Mouse (Mus musculus) bone marrow macrophage, adult 2 months (primary cell): ENCODE measurements around the gene Srcin1. TPM values are rescaled to one million over a fixed set of nuclear protein-coding genes. Genes with fewer than 3 reads are reported as not detected.

Experiments
- H3K27ac ChIP-seq: 2 replicates; pipeline ENCODE4 v1.5.1; 2012; ENCODE audit warnings: low read depth, low read length; ENCODE audit not compliant: insufficient read depth
- H3K4me1 ChIP-seq: 2 replicates; pipeline ENCODE4 v1.6.1; 2012; ENCODE audit warnings: low read length; ENCODE audit not compliant: control insufficient read depth, insufficient read depth
- H3K4me3 ChIP-seq: 2 replicates; pipeline ENCODE4 v1.5.1; 2012; ENCODE audit warnings: mild to moderate bottlenecking, low read length, moderate library complexity; ENCODE audit not compliant: insufficient read depth
- CTCF ChIP-seq: IDR thresholded peaks from 2 replicates; pipeline ENCODE4 v1.5.1; 2012; ENCODE audit warnings: low read depth, mild to moderate bottlenecking, low read length, moderate library complexity
- POLR2A ChIP-seq: IDR thresholded peaks from 2 replicates; pipeline ENCODE4 v1.6.1; 2012; ENCODE audit warnings: mild to moderate bottlenecking, low read depth, low read length, borderline replicate concordance
- polyA plus RNA-seq: library from polyadenylated mRNA; stranded (reverse); fragments of >200 nt; gene quantifications from 2 replicates; pipeline ENCODE4 v1.2.4, GENCODE M21; 2012; ENCODE audit not compliant: missing spikeins, insufficient read depth, insufficient read length

The Srcin1 gene
- not detected in 2 replicates for polyA plus RNA-seq

DNA sequence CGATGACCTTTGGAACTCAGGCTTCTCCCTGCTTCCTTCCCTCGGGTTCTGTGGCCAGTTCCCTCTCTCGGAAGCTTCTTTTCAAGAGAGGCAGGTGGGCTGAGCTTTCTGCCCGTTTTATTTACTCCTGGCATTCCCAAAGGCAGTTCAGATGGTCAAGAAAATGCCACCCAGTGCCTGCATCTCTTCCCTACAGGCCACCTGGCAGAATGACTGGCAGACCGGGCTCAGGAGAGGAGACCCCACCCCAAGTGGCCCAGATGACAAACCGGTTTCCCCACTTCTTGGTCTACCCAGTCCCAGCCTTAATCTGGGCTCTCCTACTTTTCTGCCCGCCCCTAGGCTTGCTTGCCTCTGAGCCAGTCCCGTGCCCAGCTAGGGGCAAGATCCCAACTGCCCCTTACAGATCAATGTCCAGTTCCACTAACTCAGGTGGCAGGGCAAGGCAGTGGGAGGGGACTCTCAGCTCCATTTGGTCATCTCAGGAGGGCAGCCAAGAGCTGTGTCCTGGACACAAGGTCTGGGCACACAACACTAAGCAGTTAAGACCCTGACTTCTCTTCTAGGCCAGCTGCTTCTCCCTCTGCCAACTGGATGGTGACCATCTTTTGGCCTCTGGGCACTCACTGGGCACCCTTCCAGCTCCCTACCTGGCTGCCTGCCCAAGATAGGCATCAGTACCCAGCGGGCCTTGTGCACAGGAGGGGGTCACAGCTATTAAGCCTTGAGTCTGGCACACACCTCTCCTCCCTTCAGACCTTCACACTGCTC lies at the start of gene Srcin1:
TSS of gene Srcin1 (minus strand) at position 51 of the 771 bp plus-strand sequence.
- TF ChIP-seq POLR2A (no peak), CTCF (no peak)
- no peak within 1 kb of the TSS for H3K27ac ChIP-seq

DNA sequence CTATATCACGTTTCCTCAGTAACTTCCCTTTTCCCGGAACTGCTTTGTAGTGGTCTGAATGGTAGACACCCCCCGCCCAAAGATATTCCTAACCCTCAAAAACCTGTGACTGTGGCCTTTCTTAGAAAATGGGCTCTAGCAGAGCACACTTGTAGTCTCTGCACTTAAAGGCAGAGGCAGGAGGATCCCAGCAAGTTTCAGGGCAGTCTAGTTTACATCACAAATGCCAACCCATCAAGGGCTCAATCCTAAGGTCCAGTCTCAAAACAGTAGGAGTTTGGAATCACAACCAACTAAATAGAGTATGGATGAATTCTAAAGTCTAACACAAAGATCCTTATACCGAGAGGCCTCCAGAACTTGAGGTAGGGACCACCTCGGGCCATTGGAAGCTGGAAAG lies 49.6 kb upstream of the Srcin1 start:
- no peak overlapping the region for H3K27ac ChIP-seq
- H3K4me1 ChIP-seq, result peaks cover 6% of the 10 kb centered on the region; the same call in 1 of the 2 replicates
- no peak for TF ChIP-seq POLR2A
- TF ChIP-seq CTCF, result no peak

More for the DNA sequence above, at the start of gene Srcin1:
- H3K4me1 ChIP-seq, result no peaks in the 10 kb centered on the region
- peak within 1 kb of the TSS; percentile 56 for H3K4me3 ChIP-seq

DNA sequence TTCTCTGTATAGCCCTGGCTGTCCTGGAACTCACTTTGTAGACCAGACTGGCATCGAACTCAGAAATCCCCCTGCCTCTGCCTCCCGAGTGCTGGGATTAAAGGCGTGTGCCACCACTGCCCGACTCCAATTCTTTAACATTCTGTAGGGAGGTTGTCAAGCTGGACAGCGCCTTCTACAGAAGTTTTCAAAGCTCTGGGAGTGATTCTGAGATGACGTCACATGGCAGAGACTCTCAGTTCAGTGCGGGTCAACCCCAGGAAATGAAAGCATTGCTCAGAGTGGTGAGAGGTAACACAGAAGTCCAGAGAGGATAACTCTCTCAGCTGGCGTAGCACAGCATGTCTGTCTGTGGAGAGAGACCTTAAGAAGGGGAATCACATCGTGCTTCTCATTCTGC lies 47.2 kb upstream of the Srcin1 start:
- TF ChIP-seq POLR2A (no peak), CTCF (no peak)
- Histone ChIP-seq H3K4me1 (no peaks in the 10 kb centered on the region), H3K27ac (no peak overlapping the region), H3K4me3 (no peak overlapping the region)

More for the DNA sequence above, 49.6 kb upstream of the Srcin1 start:
- H3K4me3 ChIP-seq, result no peak overlapping the region

DNA sequence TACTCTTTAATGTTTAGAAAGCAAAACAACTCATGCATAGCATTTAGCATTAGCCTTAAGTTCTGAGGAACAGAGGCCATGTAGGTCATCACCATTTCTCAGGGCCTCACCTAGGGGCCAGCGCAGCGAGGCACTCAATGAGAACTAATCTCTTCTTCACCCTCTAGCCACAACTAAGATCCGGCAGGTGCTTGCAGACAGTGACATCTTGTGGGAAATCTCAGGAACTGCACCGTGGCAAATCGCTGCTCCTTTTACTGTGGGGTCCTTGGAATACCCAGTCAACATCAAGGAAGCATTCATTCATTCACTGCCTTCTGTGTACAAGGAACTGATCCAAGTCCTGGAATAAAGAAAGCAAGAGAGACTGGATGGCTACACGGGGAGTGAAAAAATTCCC lies 46.5 kb upstream of the Srcin1 start:
- TF ChIP-seq CTCF (peak; percentile 63), POLR2A (no peak)
- Histone ChIP-seq H3K4me3 (no peak overlapping the region), H3K27ac (no peak overlapping the region), H3K4me1 (no peaks in the 10 kb centered on the region)

DNA sequence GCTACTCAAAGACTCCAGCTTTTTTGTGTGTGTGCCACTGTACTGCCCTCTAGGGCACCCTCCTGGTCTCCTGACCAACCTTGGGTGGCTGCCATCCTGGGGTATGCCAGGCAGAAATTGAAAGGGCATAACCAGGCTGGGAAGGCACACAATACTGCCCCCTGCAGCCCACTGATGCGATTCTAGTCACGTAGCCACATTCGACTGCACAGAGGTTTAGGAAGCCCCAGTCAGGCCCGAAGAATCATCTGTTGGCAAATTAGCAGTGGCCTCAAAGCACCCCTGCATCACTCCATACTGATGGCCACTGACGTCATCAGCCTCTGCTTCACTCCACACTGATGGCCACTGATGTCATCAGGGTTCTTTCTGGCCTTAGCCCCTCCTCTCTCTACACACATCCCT lies 43.4 kb upstream of the Srcin1 start:
- H3K4me3 ChIP-seq, result no peak overlapping the region
- H3K4me1 ChIP-seq, result no peaks in the 10 kb centered on the region
- no peak overlapping the region for H3K27ac ChIP-seq
- no peak for TF ChIP-seq CTCF
- no peak for TF ChIP-seq POLR2A

DNA sequence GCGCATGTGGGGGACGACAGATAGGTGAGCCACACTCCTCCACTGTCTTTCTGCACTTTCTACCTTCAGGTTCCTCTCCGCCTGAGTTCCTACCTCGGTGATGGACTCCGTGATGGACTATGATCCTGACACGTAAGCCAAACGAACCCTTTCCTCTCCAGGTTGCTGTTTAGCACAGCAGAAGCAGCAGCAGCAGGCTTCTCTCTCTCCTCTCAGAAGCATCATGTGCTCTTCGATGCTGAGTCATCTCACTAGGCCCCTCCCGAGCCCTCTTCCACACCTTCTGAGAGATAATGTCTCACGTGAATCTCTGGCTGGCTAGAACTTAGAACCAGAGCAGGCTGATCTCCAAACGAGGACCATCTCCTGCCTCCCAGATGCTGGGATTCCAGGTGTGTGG lies 42.4 kb upstream of the Srcin1 start:
- Histone ChIP-seq H3K27ac (no peak overlapping the region), H3K4me3 (no peak overlapping the region), H3K4me1 (no peaks in the 10 kb centered on the region)
- TF ChIP-seq CTCF, result no peak
- TF ChIP-seq POLR2A, result no peak

DNA sequence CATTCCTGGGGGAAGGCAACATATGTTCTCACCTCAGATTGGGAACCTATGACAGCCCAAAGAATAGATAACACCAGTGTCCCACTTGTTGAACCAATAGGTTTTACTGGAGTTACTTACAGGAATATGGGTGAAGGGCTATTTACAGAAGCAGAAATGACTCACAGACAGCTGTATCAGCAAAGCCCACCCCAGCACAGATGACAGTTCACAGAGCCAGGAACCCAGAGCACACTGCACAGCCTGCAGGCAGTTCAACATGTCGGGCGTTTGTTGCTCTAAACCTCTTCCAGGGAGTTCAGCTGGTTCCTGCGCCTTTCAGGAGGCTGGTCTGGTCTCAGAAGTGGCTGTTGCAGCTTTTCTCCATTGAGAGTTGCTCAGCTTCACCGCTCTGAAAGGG lies 39.3 kb upstream of the Srcin1 start:
- H3K27ac ChIP-seq, result no peak overlapping the region
- TF ChIP-seq CTCF (no peak), POLR2A (no peak)
- H3K4me3 ChIP-seq, result no peak overlapping the region
- H3K4me1 ChIP-seq, result no peaks in the 10 kb centered on the region

DNA sequence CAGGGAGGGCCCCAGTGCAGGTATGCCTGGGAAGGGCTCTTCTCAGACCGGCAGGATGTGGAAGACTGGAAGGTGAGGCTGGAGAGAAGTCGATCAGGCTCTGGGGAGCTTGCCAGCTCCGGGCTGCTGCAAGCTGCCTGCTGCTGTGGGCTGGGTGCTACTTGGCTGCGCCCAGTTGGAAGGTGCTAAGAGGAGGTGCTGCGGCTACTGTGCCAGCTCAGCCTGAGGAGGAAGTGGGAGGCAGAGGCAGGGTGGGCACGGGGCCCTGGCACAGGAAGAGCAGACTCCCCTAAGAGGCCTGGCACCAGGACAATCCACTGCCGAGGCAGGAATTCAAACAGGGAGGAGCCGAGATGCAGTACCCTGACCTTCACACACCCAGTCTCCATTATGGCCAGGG lies 35.1 kb upstream of the Srcin1 start:
- H3K27ac ChIP-seq, result no peak overlapping the region
- H3K4me1 ChIP-seq, result no peaks in the 10 kb centered on the region
- TF ChIP-seq CTCF (no peak), POLR2A (no peak)
- H3K4me3 ChIP-seq, result no peak overlapping the region

DNA sequence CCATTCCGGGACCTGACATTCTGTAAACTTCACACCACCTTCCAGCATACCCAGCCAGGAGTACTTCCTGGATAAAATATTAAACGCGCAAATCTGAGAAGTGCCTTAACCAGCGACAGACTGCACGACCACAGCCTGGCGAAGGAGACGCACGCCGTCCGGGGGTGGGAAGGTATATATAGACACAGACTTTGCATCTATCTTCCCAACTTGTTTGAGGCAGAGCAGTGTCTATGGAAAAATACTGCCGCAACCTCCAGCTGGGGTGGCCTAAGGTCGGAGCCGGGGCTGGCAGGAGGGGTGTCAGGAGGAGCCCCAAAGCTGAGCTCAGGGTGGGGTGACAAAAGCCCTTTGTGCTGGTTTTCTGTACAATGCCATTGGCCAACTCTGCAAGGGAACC lies 33.8 kb upstream of the Srcin1 start:
- H3K27ac ChIP-seq, result no peak overlapping the region
- no peak for TF ChIP-seq CTCF
- TF ChIP-seq POLR2A, result no peak

DNA sequence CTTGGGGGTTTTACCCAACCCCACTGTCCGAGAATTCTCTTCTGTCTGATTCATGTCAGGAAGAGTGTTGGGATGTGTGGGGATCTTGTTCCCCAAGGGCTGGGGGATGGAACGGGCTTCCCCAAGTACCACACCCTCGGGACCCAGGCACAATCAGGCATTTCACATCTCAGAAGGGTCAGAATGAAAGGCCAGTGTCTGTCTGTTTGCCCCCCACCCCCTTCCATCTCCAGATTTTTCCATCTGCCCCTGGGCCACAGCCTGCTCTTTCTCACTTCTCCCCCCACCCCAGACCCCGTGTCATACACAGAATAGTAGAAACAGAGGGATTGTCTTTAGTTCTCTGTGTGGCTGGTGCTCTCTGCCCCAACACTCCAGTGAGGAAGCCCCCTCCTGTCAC lies 32.9 kb upstream of the Srcin1 start:
- no peaks in the 10 kb centered on the region for H3K4me1 ChIP-seq
- TF ChIP-seq CTCF (no peak), POLR2A (no peak)
- H3K27ac ChIP-seq, result no peak overlapping the region

More for the DNA sequence above, 33.8 kb upstream of the Srcin1 start:
- Histone ChIP-seq H3K4me1 (no peaks in the 10 kb centered on the region), H3K4me3 (no peak overlapping the region)

More for the DNA sequence above, 32.9 kb upstream of the Srcin1 start:
- H3K4me3 ChIP-seq, result no peak overlapping the region
